Mouse (Mus musculus): ENCODE measurements around the gene Itga4. TPM values are rescaled to one million over a fixed set of nuclear protein-coding genes. Genes with fewer than 3 reads are reported as not detected.

Gene Itga4
- polyA plus RNA-seq, 1 experiment = 89.7 TPM

DNA sequence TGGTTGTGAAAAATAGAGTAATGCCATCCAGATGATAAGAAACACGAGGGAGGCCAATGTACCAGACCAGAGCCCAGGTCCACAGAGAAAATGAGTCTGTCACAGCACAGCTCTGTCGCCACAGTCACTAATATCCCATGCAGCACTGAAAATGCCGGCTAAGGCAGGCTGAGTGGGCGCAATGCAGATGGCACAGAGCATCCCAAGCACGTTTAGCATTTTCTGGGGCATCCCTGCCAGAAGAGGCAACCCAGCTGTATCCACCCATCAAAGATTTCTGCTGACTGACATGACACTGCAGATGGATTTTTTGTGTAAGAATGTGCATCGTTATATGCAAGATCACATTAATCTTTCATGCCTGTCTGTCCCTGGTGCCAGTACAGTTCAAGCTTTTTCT is 106.8 kb downstream of the Itga4 start:
- TF ChIP-seq CTCF (IDR thresholded peaks at IDR 0.05; ENCODE audit: insufficient read depth, low read depth, low read length) = no peak
- no peak for TF ChIP-seq POLR2A (IDR thresholded peaks at IDR 0.05; ENCODE audit: insufficient read depth, low read depth, low read length)
- WGBS = 56% methylated on average over 6 of the region's 6 CpGs
- H3K4me3 ChIP-seq (ENCODE audit: insufficient read depth, low read depth, low read length) = no peak overlapping the region
- no peak overlapping the region for H3K27ac ChIP-seq (ENCODE audit: insufficient read depth, low read depth, low read length)
- no peaks in the 10 kb centered on the region for H3K4me1 ChIP-seq (ENCODE audit: control insufficient read depth, insufficient read depth, low read length)

GRCm38 (mm10) chr2:79363920-79364319 is 108.7 kb downstream of the Itga4 start:
- H3K27ac ChIP-seq (ENCODE audit: insufficient read depth, low read depth, low read length) = no peak overlapping the region
- TF ChIP-seq POLR2A (IDR thresholded peaks at IDR 0.05; ENCODE audit: insufficient read depth, low read depth, low read length) = no peak
- no peak for TF ChIP-seq CTCF (IDR thresholded peaks at IDR 0.05; ENCODE audit: insufficient read depth, low read depth, low read length)
- H3K4me1 ChIP-seq (ENCODE audit: control insufficient read depth, insufficient read depth, low read length) = no peaks in the 10 kb centered on the region
- WGBS = 77% methylated on average over 6 of the region's 6 CpGs
- no peak overlapping the region for H3K4me3 ChIP-seq (ENCODE audit: insufficient read depth, low read depth, low read length)

GRCm38 (mm10) chr2:79367451-79368450 is 112.5 kb downstream of the Itga4 start:
- Histone ChIP-seq H3K4me3 (ENCODE audit: insufficient read depth, low read depth, low read length) (no peak overlapping the region), H3K27ac (ENCODE audit: insufficient read depth, low read depth, low read length) (no peak overlapping the region), H3K4me1 (ENCODE audit: control insufficient read depth, insufficient read depth, low read length) (no peaks in the 10 kb centered on the region)
- 73% methylated on average over 18 of the region's 18 CpGs for WGBS
- TF ChIP-seq CTCF (IDR thresholded peaks at IDR 0.05; ENCODE audit: insufficient read depth, low read depth, low read length) (no peak), POLR2A (IDR thresholded peaks at IDR 0.05; ENCODE audit: insufficient read depth, low read depth, low read length) (no peak)

GRCm38 (mm10) chr2:79368661-79369060 is 113.4 kb downstream of the Itga4 start:
- no peak overlapping the region for H3K27ac ChIP-seq (ENCODE audit: insufficient read depth, low read depth, low read length)
- WGBS = 92% methylated on average over 12 of the region's 12 CpGs
- H3K4me1 ChIP-seq (ENCODE audit: control insufficient read depth, insufficient read depth, low read length) = no peaks in the 10 kb centered on the region
- no peak overlapping the region for H3K4me3 ChIP-seq (ENCODE audit: insufficient read depth, low read depth, low read length)
- TF ChIP-seq POLR2A (IDR thresholded peaks at IDR 0.05; ENCODE audit: insufficient read depth, low read depth, low read length) = no peak
- no peak for TF ChIP-seq CTCF (IDR thresholded peaks at IDR 0.05; ENCODE audit: insufficient read depth, low read depth, low read length)

GRCm38 (mm10) chr2:79369061-79369524 is 113.9 kb downstream of the Itga4 start:
- no peak overlapping the region for H3K27ac ChIP-seq (ENCODE audit: insufficient read depth, low read depth, low read length)
- H3K4me3 ChIP-seq (ENCODE audit: insufficient read depth, low read depth, low read length) = no peak overlapping the region
- no peaks in the 10 kb centered on the region for H3K4me1 ChIP-seq (ENCODE audit: control insufficient read depth, insufficient read depth, low read length)
- 87% methylated on average over 7 of the region's 7 CpGs for WGBS
- no peak for TF ChIP-seq CTCF (IDR thresholded peaks at IDR 0.05; ENCODE audit: insufficient read depth, low read depth, low read length)
- no peak for TF ChIP-seq POLR2A (IDR thresholded peaks at IDR 0.05; ENCODE audit: insufficient read depth, low read depth, low read length)

- Histone ChIP-seq H3K27ac (ENCODE audit: insufficient read depth, low read depth, low read length) (no peak overlapping the region), H3K4me1 (ENCODE audit: control insufficient read depth, insufficient read depth, low read length) (no peaks in the 10 kb centered on the region), H3K4me3 (ENCODE audit: insufficient read depth, low read depth, low read length) (no peak overlapping the region)
- no peak for TF ChIP-seq CTCF (IDR thresholded peaks at IDR 0.05; ENCODE audit: insufficient read depth, low read depth, low read length)
- no peak for TF ChIP-seq POLR2A (IDR thresholded peaks at IDR 0.05; ENCODE audit: insufficient read depth, low read depth, low read length)
- 91% methylated on average over 4 of the region's 4 CpGs for WGBS
These were observed 114.7 kb downstream of the Itga4 start for GRCm38 (mm10) chr2:79369905-79370304.

- Histone ChIP-seq H3K27ac (ENCODE audit: insufficient read depth, low read depth, low read length) (no peak overlapping the region), H3K4me3 (ENCODE audit: insufficient read depth, low read depth, low read length) (no peak overlapping the region), H3K4me1 (ENCODE audit: control insufficient read depth, insufficient read depth, low read length) (no peaks in the 10 kb centered on the region)
- 66% methylated on average over 9 of the region's 9 CpGs for WGBS
- no peak for TF ChIP-seq POLR2A (IDR thresholded peaks at IDR 0.05; ENCODE audit: insufficient read depth, low read depth, low read length)
- TF ChIP-seq CTCF (IDR thresholded peaks at IDR 0.05; ENCODE audit: insufficient read depth, low read depth, low read length) = no peak
These were observed 115.6 kb downstream of the Itga4 start for GRCm38 (mm10) chr2:79370711-79371312.

- Histone ChIP-seq H3K4me1 (ENCODE audit: control insufficient read depth, insufficient read depth, low read length) (no peaks in the 10 kb centered on the region), H3K27ac (ENCODE audit: insufficient read depth, low read depth, low read length) (no peak overlapping the region), H3K4me3 (ENCODE audit: insufficient read depth, low read depth, low read length) (no peak overlapping the region)
- 92% methylated on average over 7 of the region's 7 CpGs for WGBS
- TF ChIP-seq CTCF (IDR thresholded peaks at IDR 0.05; ENCODE audit: insufficient read depth, low read depth, low read length) = no peak
- no peak for TF ChIP-seq POLR2A (IDR thresholded peaks at IDR 0.05; ENCODE audit: insufficient read depth, low read depth, low read length)
These were observed 116.3 kb downstream of the Itga4 start for GRCm38 (mm10) chr2:79371326-79372153.
